Mouse (Mus musculus) stomach, embryonic 16.5 days (tissue): ENCODE results near the gene Prune2. TPM values are rescaled to one million over a fixed set of nuclear protein-coding genes. Genes with fewer than 3 reads are reported as not detected.

Experiments
- ATAC-seq: fragments of 200-750 bp; cut with Nextera tagmentation; 2 replicates; pipeline ENCODE4 v1.8.0; 2017; ENCODE audit warnings: moderate number of reproducible peaks, moderate TSS enrichment; ENCODE audit not compliant: insufficient read depth, low FRiP score
- H3K27ac ChIP-seq: fragments of 300-500 bp; sonication (generic); 2 replicates; pipeline ENCODE4 v1.5.1; 2014; ENCODE audit warnings: low read length
- H3K27me3 ChIP-seq: fragments of 300-500 bp; sonication (generic); 2 replicates; pipeline ENCODE4 v1.6.1; 2014; ENCODE audit warnings: low read length, control low read depth, mixed read lengths; ENCODE audit not compliant: control insufficient read depth, insufficient read depth
- H3K36me3 ChIP-seq: fragments of 300-500 bp; sonication (generic); 2 replicates; pipeline ENCODE4 v1.6.1; 2014; ENCODE audit warnings: low read length; ENCODE audit not compliant: control insufficient read depth, insufficient read depth
- H3K4me1 ChIP-seq: fragments of 300-500 bp; sonication (generic); 2 replicates; pipeline ENCODE4 v1.6.1; 2014; ENCODE audit warnings: low read length, control low read depth, mixed read lengths; ENCODE audit not compliant: control insufficient read depth, insufficient read depth
- H3K4me2 ChIP-seq: fragments of 300-500 bp; sonication (generic); 2 replicates; pipeline ENCODE4 v1.6.1; 2014; ENCODE audit warnings: low read depth, low read length, mixed read lengths
- H3K4me3 ChIP-seq: fragments of 300-500 bp; sonication (generic); replicated peaks from 2 replicates; pipeline ENCODE4 v1.5.1; 2014; ENCODE audit warnings: mild to moderate bottlenecking, low read length
- H3K9ac ChIP-seq: fragments of 300-500 bp; sonication (generic); 2 replicates; pipeline ENCODE4 v1.6.1; 2014; ENCODE audit warnings: low read length
- H3K9me3 ChIP-seq: fragments of 300-500 bp; sonication (generic); replicated peaks from 2 replicates; pipeline ENCODE4 v1.6.1; 2016; ENCODE audit warnings: low read length, control low read depth; ENCODE audit not compliant: control insufficient read depth
- WGBS: fragments of 180-500 bp; shearing (Covaris S2); extraction: QIAGEN DNeasy Blood & Tissue Kit; methylation state at CpG from one replicate; pipeline ENCODE4 v1.1.7; 2014; 5-methylcytosine and 5-hydroxymethylcytosine counted together
- polyA plus RNA-seq: library from polyadenylated mRNA; unstranded; fragments of >200 nt; fragmentation: Nextera tagmentation; extraction: Ambion mirVana; gene quantifications from 2 replicates; pipeline ENCODE4 v1.2.1, GENCODE M21; 2015

Gene Prune2
- polyA plus RNA-seq, 1 experiment from 2014 or later = 2.9 TPM

DNA sequence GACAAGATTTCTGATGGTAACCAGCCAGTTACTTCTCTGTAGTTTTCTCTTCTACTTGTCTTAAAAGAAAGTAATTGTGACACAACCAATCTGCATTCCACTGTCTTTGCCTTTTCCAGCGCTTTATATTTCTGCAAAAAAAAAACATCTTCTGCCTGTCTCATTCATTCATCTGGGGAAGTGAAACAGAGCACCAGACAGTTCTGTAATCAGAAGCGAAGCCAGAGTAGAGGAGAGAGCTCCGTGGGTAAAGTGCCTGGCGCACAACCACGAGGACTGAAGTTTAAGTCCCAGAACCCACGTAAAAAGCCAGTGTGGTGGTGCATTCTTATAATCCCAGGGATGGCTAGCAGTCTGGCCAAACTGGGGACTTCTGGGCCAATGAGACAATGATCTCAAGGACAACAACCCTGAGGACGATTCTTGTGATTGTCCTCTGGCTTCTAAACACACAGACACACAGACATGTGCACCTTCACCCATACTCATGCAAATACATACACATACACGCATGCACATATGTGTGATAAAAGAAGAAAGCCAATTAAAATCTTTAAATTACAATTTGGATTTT is 291.5 kb downstream of the Prune2 start:
- Histone ChIP-seq H3K9me3 (no peaks in the 10 kb centered on the region), H3K36me3 (no peaks in the 10 kb centered on the region), H3K27ac (no peak overlapping the region), H3K4me1 (no peaks in the 10 kb centered on the region), H3K4me2 (no peak overlapping the region), H3K27me3 (no peaks in the 10 kb centered on the region), H3K9ac (no peak overlapping the region), H3K4me3 (no peak overlapping the region)
- no peak for ATAC-seq
- WGBS = 74% methylated on average over 8 of the region's 8 CpGs

DNA sequence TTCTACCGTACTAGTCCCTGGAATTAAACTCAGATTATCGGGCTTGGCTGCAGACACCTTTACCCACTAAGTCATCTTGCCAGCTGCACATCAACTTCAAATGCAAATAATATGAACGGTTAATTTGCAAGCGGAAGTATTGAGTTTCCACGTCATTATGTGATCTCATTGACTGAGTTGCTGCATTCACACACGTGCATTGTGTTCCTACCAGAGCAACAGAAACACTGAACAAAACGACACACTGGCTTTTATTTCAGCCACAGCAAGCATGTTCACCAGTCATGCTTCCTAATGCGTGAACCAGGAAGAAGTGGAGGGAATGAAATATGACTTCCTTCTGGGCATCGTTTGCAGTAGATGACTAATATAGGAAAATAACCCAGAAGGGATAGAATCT is 293.8 kb downstream of the Prune2 start:
- Histone ChIP-seq H3K36me3 (no peaks in the 10 kb centered on the region), H3K9ac (no peak overlapping the region), H3K9me3 (no peaks in the 10 kb centered on the region), H3K27me3 (no peaks in the 10 kb centered on the region), H3K4me2 (no peak overlapping the region), H3K4me1 (no peaks in the 10 kb centered on the region), H3K4me3 (no peak overlapping the region), H3K27ac (no peak overlapping the region)
- 72% methylated on average over 9 of the region's 9 CpGs for WGBS
- ATAC-seq = no peak

DNA sequence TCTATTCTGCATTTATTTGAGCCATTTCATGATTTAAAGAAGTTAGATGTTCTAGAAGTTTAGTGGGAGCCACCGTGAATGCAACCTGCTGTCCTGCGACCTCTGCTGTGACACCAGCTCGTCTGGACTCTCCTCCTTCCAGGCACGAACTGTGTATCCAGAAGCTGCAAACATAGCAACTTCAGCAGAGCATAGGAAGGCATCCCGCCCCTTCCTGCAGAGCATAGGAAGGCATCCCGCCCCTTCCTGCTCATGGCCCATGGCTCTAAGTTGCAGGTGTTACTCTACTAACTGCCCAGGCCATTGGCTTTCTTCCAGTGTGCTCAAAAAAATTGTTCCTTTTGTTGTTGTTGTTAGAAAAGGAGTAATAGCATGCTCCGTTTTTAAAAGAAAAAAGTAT is 294.9 kb downstream of the Prune2 start:
- Histone ChIP-seq H3K27me3 (no peaks in the 10 kb centered on the region), H3K4me1 (no peaks in the 10 kb centered on the region), H3K9me3 (no peaks in the 10 kb centered on the region), H3K27ac (no peak overlapping the region), H3K36me3 (no peaks in the 10 kb centered on the region), H3K9ac (no peak overlapping the region), H3K4me2 (no peak overlapping the region), H3K4me3 (no peak overlapping the region)
- 71% methylated on average over 7 of the region's 7 CpGs for WGBS
- ATAC-seq = no peak

DNA sequence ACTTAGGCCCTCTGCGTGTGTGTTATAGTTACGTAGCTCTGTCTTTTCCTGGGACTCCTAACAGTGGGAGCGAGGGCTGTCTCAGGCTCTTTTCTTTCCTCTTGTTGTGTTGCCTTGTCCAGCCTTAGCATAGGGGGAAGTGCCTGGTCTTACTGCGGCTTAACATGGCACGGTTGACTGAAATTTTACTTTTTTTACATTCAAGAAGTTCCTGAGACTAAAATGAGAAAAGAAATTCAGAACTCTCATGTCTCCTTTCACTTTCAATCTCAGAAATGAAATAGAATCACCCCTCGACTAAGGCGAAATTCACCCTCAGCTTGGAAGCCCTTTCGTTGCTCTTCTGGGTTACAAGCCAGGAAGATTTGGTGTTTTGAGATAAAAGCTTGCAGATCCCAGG is 295.5 kb downstream of the Prune2 start:
- no peaks in the 10 kb centered on the region for H3K36me3 ChIP-seq
- H3K4me1 ChIP-seq = no peaks in the 10 kb centered on the region
- no peak overlapping the region for H3K4me2 ChIP-seq
- no peaks in the 10 kb centered on the region for H3K9me3 ChIP-seq
- no peak overlapping the region for H3K4me3 ChIP-seq
- no peak for ATAC-seq
- no peak overlapping the region for H3K27ac ChIP-seq
- no peak overlapping the region for H3K9ac ChIP-seq
- no peaks in the 10 kb centered on the region for H3K27me3 ChIP-seq
- 85% methylated on average over 8 of the region's 8 CpGs for WGBS

DNA sequence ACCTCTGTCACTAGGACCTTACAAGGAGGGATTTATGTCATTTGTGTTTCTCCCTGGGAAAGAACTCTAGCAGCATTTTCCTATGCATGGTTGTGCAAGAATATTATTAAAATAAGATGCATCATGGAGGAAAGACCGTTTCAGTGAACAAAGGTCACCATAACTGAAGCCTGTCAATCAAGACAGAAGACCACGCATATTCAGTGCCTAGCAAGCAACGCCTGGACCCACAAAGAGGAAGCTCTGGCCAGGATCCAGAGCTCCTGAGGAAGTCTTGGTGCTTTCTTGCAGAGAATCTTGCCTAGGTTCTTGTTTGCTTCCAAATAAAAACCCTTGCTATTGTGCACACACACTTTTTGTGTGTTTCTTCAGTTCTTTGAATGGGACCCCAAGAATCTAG is 296.9 kb downstream of the Prune2 start:
- 54% methylated on average over 3 of the region's 3 CpGs for whole genome bisulfite sequencing
- no peak overlapping the region for H3K27ac ChIP-seq
- no peak for ATAC-seq
- no peaks in the 10 kb centered on the region for H3K4me1 ChIP-seq
- H3K4me2 ChIP-seq = no peak overlapping the region
- H3K4me3 ChIP-seq = no peak overlapping the region
- H3K9ac ChIP-seq = no peak overlapping the region
- H3K9me3 ChIP-seq = no peaks in the 10 kb centered on the region
- H3K36me3 ChIP-seq = no peaks in the 10 kb centered on the region
- no peaks in the 10 kb centered on the region for H3K27me3 ChIP-seq

DNA sequence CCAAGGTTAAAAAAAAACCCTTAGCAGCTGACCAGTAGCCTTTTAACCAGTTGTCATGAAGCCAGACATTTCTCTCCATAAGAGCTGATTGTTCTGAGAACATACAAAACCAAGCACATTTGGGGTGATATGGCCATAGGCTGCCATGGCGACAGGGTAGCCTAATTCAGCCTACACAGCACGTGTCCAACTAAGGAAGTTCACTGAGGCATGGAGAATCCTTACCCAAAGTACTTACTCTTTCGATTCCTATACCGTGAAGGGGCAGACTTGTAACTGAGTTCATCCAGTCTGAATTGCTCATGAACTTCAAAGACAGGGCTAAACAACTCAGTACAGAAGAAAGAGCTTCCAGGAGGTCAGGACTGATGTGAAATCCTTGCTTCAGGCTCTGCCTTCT is 299.6 kb downstream of the Prune2 start:
- no peaks in the 10 kb centered on the region for H3K27me3 ChIP-seq
- no peaks in the 10 kb centered on the region for H3K4me1 ChIP-seq
- H3K4me3 ChIP-seq = no peak overlapping the region
- WGBS = 85% methylated on average over 4 of the region's 4 CpGs
- H3K9me3 ChIP-seq = no peaks in the 10 kb centered on the region
- no peak for ATAC-seq
- H3K36me3 ChIP-seq = no peaks in the 10 kb centered on the region
- H3K27ac ChIP-seq = no peak overlapping the region
- no peak overlapping the region for H3K9ac ChIP-seq
- H3K4me2 ChIP-seq = no peak overlapping the region

DNA sequence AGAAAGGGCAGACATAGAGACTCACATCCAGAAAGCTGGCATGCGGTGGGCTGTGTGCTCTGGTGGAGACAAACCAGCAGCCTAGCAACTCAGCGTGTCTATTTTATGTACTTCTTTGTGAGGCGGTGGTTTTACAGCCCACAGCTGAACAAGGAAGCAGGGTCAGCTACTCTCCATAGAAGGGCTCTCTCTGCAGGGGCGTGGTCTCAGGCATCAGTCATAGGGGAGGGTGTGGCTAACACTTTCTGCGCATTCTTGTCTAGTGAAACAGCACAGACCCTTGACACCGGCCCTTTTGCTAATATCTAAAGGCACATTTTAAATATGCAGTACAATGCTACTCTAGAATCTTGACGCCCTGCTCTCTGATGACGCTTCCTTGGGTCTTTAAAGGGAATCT is 300.5 kb downstream of the Prune2 start:
- 70% methylated on average over 8 of the region's 8 CpGs for WGBS
- no peak overlapping the region for H3K27ac ChIP-seq
- H3K36me3 ChIP-seq = no peaks in the 10 kb centered on the region
- no peak overlapping the region for H3K4me3 ChIP-seq
- H3K9me3 ChIP-seq = no peaks in the 10 kb centered on the region
- peak; percentile 50; the same call in 1 of the 2 replicates for ATAC-seq
- no peak overlapping the region for H3K9ac ChIP-seq
- no peaks in the 10 kb centered on the region for H3K27me3 ChIP-seq
- H3K4me1 ChIP-seq = no peaks in the 10 kb centered on the region
- no peak overlapping the region for H3K4me2 ChIP-seq

DNA sequence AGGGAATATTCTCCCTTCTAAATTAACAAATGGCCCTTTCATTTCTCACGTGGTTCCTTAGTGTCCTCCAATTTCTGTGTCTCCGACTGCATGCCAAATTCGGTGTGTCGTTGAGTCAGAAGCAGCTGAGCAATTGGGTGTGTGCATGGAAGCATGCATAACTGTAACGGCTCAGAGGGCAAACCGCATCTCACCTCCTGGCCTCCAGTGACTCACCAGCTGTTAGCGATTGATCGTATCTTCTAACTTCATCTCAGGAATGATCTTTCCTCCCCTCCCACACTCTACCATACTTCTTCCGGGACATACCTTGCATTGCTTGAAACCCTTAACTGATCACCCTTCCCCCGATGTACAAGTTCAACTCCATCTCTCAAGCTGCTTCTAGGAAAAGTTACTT is 300.9 kb downstream of the Prune2 start:
- Histone ChIP-seq H3K27me3 (no peaks in the 10 kb centered on the region), H3K9ac (no peak overlapping the region), H3K4me3 (no peak overlapping the region), H3K9me3 (no peaks in the 10 kb centered on the region), H3K4me2 (no peak overlapping the region), H3K4me1 (no peaks in the 10 kb centered on the region), H3K27ac (no peak overlapping the region), H3K36me3 (no peaks in the 10 kb centered on the region)
- ATAC-seq = no peak
- WGBS = 77% methylated on average over 10 of the region's 10 CpGs

DNA sequence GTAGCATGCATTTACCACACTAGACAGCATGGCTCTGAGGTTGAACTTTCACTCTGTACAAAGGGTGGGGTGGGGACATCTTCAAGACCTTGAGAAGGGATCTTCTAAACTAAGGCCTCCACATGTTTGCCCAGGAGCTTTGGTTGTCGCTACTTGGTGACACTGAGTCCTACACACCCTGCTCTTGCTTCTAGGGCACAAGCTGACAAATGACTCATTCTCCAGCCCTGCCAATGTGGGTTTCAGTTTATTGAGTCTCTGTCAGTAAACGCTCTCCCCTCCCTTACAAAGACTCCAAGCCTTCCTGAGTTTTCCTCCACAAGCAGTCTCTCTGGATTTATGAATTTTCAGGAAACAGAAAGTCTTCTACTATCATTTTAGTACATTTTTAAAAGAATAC is 307.3 kb downstream of the Prune2 start:
- Histone ChIP-seq H3K4me3 (no peak overlapping the region), H3K36me3 (no peaks in the 10 kb centered on the region), H3K9me3 (no peaks in the 10 kb centered on the region), H3K27ac (no peak overlapping the region), H3K4me2 (no peak overlapping the region), H3K4me1 (no peaks in the 10 kb centered on the region), H3K27me3 (no peaks in the 10 kb centered on the region), H3K9ac (no peak overlapping the region)
- ATAC-seq = no peak
- 80% methylated on average over 2 of the region's 2 CpGs for WGBS
